Mouse (Mus musculus) liver, embryonic 16.5 days (tissue): ENCODE results near the gene Rmi2. TPM values are rescaled to one million over a fixed set of nuclear protein-coding genes. Genes with fewer than 3 reads are reported as not detected.

Experiments used
- ATAC-seq: fragments of 200-750 bp; cut with Nextera tagmentation; 2 replicates; pipeline ENCODE4 v1.8.0; 2017; ENCODE audit warnings: low read depth, mild to moderate bottlenecking, moderate number of reproducible peaks, moderate library complexity
- H3K27ac ChIP-seq: fragments of 300-500 bp; sonication (generic); 2 replicates; pipeline ENCODE4 v1.5.1; 2014; ENCODE audit warnings: mild to moderate bottlenecking, low read length
- H3K27me3 ChIP-seq: fragments of 300-500 bp; sonication (generic); 2 replicates; pipeline ENCODE4 v1.6.1; 2014; ENCODE audit warnings: low read depth, low read length, mixed read lengths; ENCODE audit not compliant: control insufficient read depth, insufficient read depth
- H3K36me3 ChIP-seq: fragments of 300-500 bp; sonication (generic); 2 replicates; pipeline ENCODE4 v1.6.1; 2014; ENCODE audit warnings: mild to moderate bottlenecking; ENCODE audit not compliant: control insufficient read depth, insufficient read depth
- H3K4me1 ChIP-seq: fragments of 300-500 bp; sonication (generic); 2 replicates; pipeline ENCODE4 v1.6.1; 2014; ENCODE audit warnings: low read depth, low read length, mixed read lengths; ENCODE audit not compliant: control insufficient read depth
- H3K4me2 ChIP-seq: fragments of 300-500 bp; sonication (generic); 2 replicates; pipeline ENCODE4 v1.6.1; 2014; ENCODE audit warnings: low read depth, low read length, mixed read lengths
- H3K4me3 ChIP-seq: fragments of 300-500 bp; sonication (generic); 2 replicates; pipeline ENCODE4 v1.5.1; 2014; ENCODE audit warnings: low read depth, mild to moderate bottlenecking, low read length
- H3K9ac ChIP-seq: fragments of 300-500 bp; sonication (generic); 2 replicates; pipeline ENCODE4 v1.6.1; 2014; ENCODE audit warnings: low read depth, low read length
- H3K9me3 ChIP-seq: fragments of 300-500 bp; sonication (generic); replicated peaks from 2 replicates; pipeline ENCODE4 v1.6.1; 2016; ENCODE audit warnings: low read length; ENCODE audit not compliant: control insufficient read depth
- WGBS: fragments of 180-500 bp; shearing (Covaris S2); extraction: QIAGEN DNeasy Blood & Tissue Kit; methylation state at CpG from one replicate; pipeline ENCODE4 v1.1.7; 2014; ENCODE audit not compliant: insufficient replicate concordance; 5-methylcytosine and 5-hydroxymethylcytosine counted together
- polyA plus RNA-seq: library from polyadenylated mRNA; unstranded; fragments of >200 nt; fragmentation: Nextera tagmentation; extraction: Ambion mirVana; gene quantifications from 2 replicates; pipeline ENCODE4 v1.2.1, GENCODE M21; 2015

Gene Rmi2
- polyA plus RNA-seq, 1 experiment from 2014 or later, result 1.2 TPM

GRCm38 (mm10) chr16:10837903-10838302 lies 3.0 kb downstream of the Rmi2 start:
- H3K27ac ChIP-seq, result peak overlapping the region; percentile 52
- no peaks in the 10 kb centered on the region for H3K27me3 ChIP-seq
- no peak for ATAC-seq
- no peak overlapping the region for H3K4me3 ChIP-seq
- peaks cover 19% of the 10 kb centered on the region for H3K4me1 ChIP-seq
- H3K4me2 ChIP-seq, result no peak overlapping the region
- no peak overlapping the region for H3K9ac ChIP-seq
- no peaks in the 10 kb centered on the region for H3K9me3 ChIP-seq
- H3K36me3 ChIP-seq, result no peaks in the 10 kb centered on the region
- WGBS, result 52% methylated on average over 1 of the region's 1 CpGs

GRCm38 (mm10) chr16:10838487-10839245 lies 3.8 kb downstream of the Rmi2 start:
- peak overlapping the region; percentile 52 for H3K27ac ChIP-seq
- no peak overlapping the region for H3K9ac ChIP-seq
- WGBS, result 26% methylated on average over 10 of the region's 10 CpGs
- no peak overlapping the region for H3K4me3 ChIP-seq
- no peaks in the 10 kb centered on the region for H3K9me3 ChIP-seq
- peaks cover 22% of the 10 kb centered on the region for H3K4me1 ChIP-seq
- H3K4me2 ChIP-seq, result peak overlapping the region; percentile 21; the same call in 1 of the 2 replicates
- H3K36me3 ChIP-seq, result no peaks in the 10 kb centered on the region
- ATAC-seq, result no peak
- no peaks in the 10 kb centered on the region for H3K27me3 ChIP-seq

- Histone ChIP-seq H3K9me3 (no peaks in the 10 kb centered on the region), H3K4me2 (no peak overlapping the region), H3K4me3 (no peak overlapping the region), H3K36me3 (no peaks in the 10 kb centered on the region), H3K9ac (no peak overlapping the region), H3K27ac (no peak overlapping the region), H3K4me1 (peaks cover 23% of the 10 kb centered on the region), H3K27me3 (no peaks in the 10 kb centered on the region)
- no peak for ATAC-seq
- WGBS, result 84% methylated on average over 12 of the region's 14 CpGs
Measured at GRCm38 (mm10) chr16:10840018-10840417, 5.2 kb downstream of the Rmi2 start.

GRCm38 (mm10) chr16:10842282-10842855 lies 7.5 kb downstream of the Rmi2 start:
- peaks cover 17% of the 10 kb centered on the region for H3K4me1 ChIP-seq
- WGBS, result 75% methylated on average over 4 of the region's 4 CpGs
- no peak overlapping the region for H3K4me2 ChIP-seq

GRCm38 (mm10) chr16:10843486-10844318 lies 8.8 kb downstream of the Rmi2 start:
- H3K36me3 ChIP-seq, result no peaks in the 10 kb centered on the region
- H3K4me1 ChIP-seq, result peaks cover 8% of the 10 kb centered on the region
- H3K4me2 ChIP-seq, result peak overlapping the region; percentile 50
- no peak overlapping the region for H3K27ac ChIP-seq
- H3K9me3 ChIP-seq, result no peaks in the 10 kb centered on the region
- H3K27me3 ChIP-seq, result no peaks in the 10 kb centered on the region
- ATAC-seq, result peak; percentile 30; the same call in 1 of the 2 replicates
- 5% methylated on average over 18 of the region's 18 CpGs for WGBS
- H3K4me3 ChIP-seq, result peak overlapping the region; percentile 31
- H3K9ac ChIP-seq, result peak overlapping the region; percentile 39; the same call in 1 of the 2 replicates

More at GRCm38 (mm10) chr16:10842282-10842855, 7.5 kb downstream of the Rmi2 start:
- Histone ChIP-seq H3K4me3 (no peak overlapping the region), H3K36me3 (no peaks in the 10 kb centered on the region), H3K9me3 (no peaks in the 10 kb centered on the region), H3K27me3 (no peaks in the 10 kb centered on the region), H3K27ac (no peak overlapping the region), H3K9ac (no peak overlapping the region)
- no peak for ATAC-seq

GRCm38 (mm10) chr16:10844319-10844670 lies 9.4 kb downstream of the Rmi2 start:
- no peaks in the 10 kb centered on the region for H3K36me3 ChIP-seq
- no peak overlapping the region for H3K27ac ChIP-seq
- no peak overlapping the region for H3K9ac ChIP-seq
- H3K4me3 ChIP-seq, result no peak overlapping the region; the same call in 1 of the 2 replicates
- no peaks in the 10 kb centered on the region for H3K9me3 ChIP-seq
- H3K4me1 ChIP-seq, result peaks cover 8% of the 10 kb centered on the region
- H3K27me3 ChIP-seq, result no peaks in the 10 kb centered on the region
- ATAC-seq, result no peak
- peak overlapping the region; percentile 50 for H3K4me2 ChIP-seq
- 15% methylated on average over 6 of the region's 6 CpGs for WGBS

- Histone ChIP-seq H3K9me3 (no peaks in the 10 kb centered on the region), H3K4me1 (peaks cover 8% of the 10 kb centered on the region), H3K36me3 (no peaks in the 10 kb centered on the region), H3K9ac (no peak overlapping the region), H3K4me3 (no peak overlapping the region), H3K27ac (no peak overlapping the region), H3K27me3 (no peaks in the 10 kb centered on the region), H3K4me2 (no peak overlapping the region)
- WGBS, result 70% methylated on average over 6 of the region's 6 CpGs
- no peak for ATAC-seq
Measured at GRCm38 (mm10) chr16:10845952-10846351, 11.1 kb downstream of the Rmi2 start.

- H3K9me3 ChIP-seq, result no peaks in the 10 kb centered on the region
- ATAC-seq, result peak; percentile 41; the same call in 1 of the 2 replicates
- no peaks in the 10 kb centered on the region for H3K27me3 ChIP-seq
- H3K36me3 ChIP-seq, result no peaks in the 10 kb centered on the region
- 59% methylated on average over 4 of the region's 4 CpGs for WGBS
- H3K27ac ChIP-seq, result no peak overlapping the region
- H3K9ac ChIP-seq, result no peak overlapping the region
- H3K4me3 ChIP-seq, result no peak overlapping the region
- H3K4me1 ChIP-seq, result peaks cover 8% of the 10 kb centered on the region
- H3K4me2 ChIP-seq, result no peak overlapping the region
Measured at GRCm38 (mm10) chr16:10846503-10846902, 11.6 kb downstream of the Rmi2 start.
